Mouse (Mus musculus) CH12.LX (cell line): ENCODE measurements around the gene Gm20708. TPM values are rescaled to one million over a fixed set of nuclear protein-coding genes. Genes with fewer than 3 reads are reported as not detected.

Source experiments
- DNase-seq: peaks from one replicate; pipeline ENCODE4 v3.0.0-alpha.2; 2013; ENCODE audit errors: extremely low read depth
- H3K27ac ChIP-seq: 2 replicates; pipeline ENCODE4 v1.5.1; 2012; ENCODE audit warnings: low read depth, mild to moderate bottlenecking, control low read depth, moderate library complexity; ENCODE audit not compliant: insufficient read depth
- H3K27me3 ChIP-seq: replicated peaks from 2 replicates; pipeline ENCODE3; 2012; ENCODE audit warnings: inconsistent platforms
- H3K36me3 ChIP-seq, 2 experiments: replicated peaks in 1 of 2; 2 replicates each; pipeline versions ENCODE3 to v1.6.1; 2012; ENCODE audit warnings: inconsistent platforms in 1 of 2, low read length in 1 of 2, mild to moderate bottlenecking in 1 of 2, mixed read lengths in 1 of 2, moderate library complexity in 1 of 2; ENCODE audit not compliant: control insufficient read depth in 1 of 2, insufficient read depth in 1 of 2
- H3K4me1 ChIP-seq, 2 experiments: 2 replicates each; pipeline ENCODE4 v1.6.1; 2012; ENCODE audit warnings: inconsistent platforms in 1 of 2, moderate library complexity in 1 of 2; ENCODE audit not compliant: insufficient read depth in 2 of 2, control insufficient read depth in 1 of 2
- H3K4me2 ChIP-seq: 2 replicates; pipeline ENCODE4 v1.6.1; 2012; ENCODE audit warnings: low read depth, mild to moderate bottlenecking, control low read depth; ENCODE audit not compliant: poor library complexity, insufficient read depth, severe bottlenecking
- H3K4me3 ChIP-seq, 3 experiments: fragments of 150-350 bp in 1 of 3; sonication (generic) in 1 of 3; replicated peaks in 1 of 3; 2 replicates each; pipeline versions ENCODE3 to v1.5.1; 2011 to 2012; ENCODE audit warnings: low read depth in 2 of 3, low read length in 2 of 3, mild to moderate bottlenecking in 2 of 3, moderate library complexity in 2 of 3, control low read depth in 1 of 3, improper control_type of control experiment in 1 of 3, inconsistent platforms in 1 of 3, mixed read lengths in 1 of 3; ENCODE audit not compliant: poor library complexity in 1 of 3
- H3K79me2 ChIP-seq: replicated peaks from 2 replicates; pipeline ENCODE4 v1.6.1; 2012; ENCODE audit warnings: mild to moderate bottlenecking, moderate library complexity; ENCODE audit not compliant: control insufficient read depth, poor library complexity, insufficient read depth, severe bottlenecking; ENCODE audit errors: extremely low read depth
- H3K9ac ChIP-seq: 2 replicates; pipeline ENCODE4 v1.6.1; 2012; ENCODE audit warnings: low read depth, mild to moderate bottlenecking, control low read depth, moderate library complexity; ENCODE audit not compliant: insufficient read depth
- H3K9me3 ChIP-seq: replicated peaks from 2 replicates; pipeline ENCODE3; 2012; ENCODE audit warnings: low read length, inconsistent platforms, mixed read lengths
- BHLHE40 ChIP-seq: IDR thresholded peaks from 2 replicates; pipeline ENCODE4 v1.6.1; 2011; ENCODE audit warnings: mild to moderate bottlenecking, low read depth, low read length, improper control_type of control experiment
- CHD1 ChIP-seq: IDR thresholded peaks from 2 replicates; pipeline ENCODE4 v1.6.1; 2012; ENCODE audit warnings: low read depth, low read length, improper control_type of control experiment, inconsistent platforms
- CHD2 ChIP-seq: IDR thresholded peaks from 2 replicates; pipeline ENCODE4 v1.6.1; 2011; ENCODE audit warnings: low read length, improper control_type of control experiment
- E2F4 ChIP-seq: IDR thresholded peaks from 2 replicates; pipeline ENCODE4 v1.6.1; 2011; ENCODE audit warnings: low read depth, low read length, improper control_type of control experiment; ENCODE audit not compliant: insufficient replicate concordance
- ELF1 ChIP-seq: IDR thresholded peaks from 2 replicates; pipeline ENCODE4 v1.6.1; 2014; ENCODE audit warnings: low read depth, mild to moderate bottlenecking, inconsistent platforms, low read length, improper control_type of control experiment
- EP300 ChIP-seq: IDR thresholded peaks from 2 replicates; pipeline ENCODE4 v1.6.1; 2011; ENCODE audit warnings: low read length, improper control_type of control experiment
- ETS1 ChIP-seq: conservative IDR thresholded peaks from 2 replicates; pipeline ENCODE4 v1.6.1; 2012; ENCODE audit warnings: low read depth, mild to moderate bottlenecking, inconsistent platforms, low read length, improper control_type of control experiment, moderate library complexity
- GABPA ChIP-seq: IDR thresholded peaks from 2 replicates; pipeline ENCODE4 v1.6.1; 2012; ENCODE audit warnings: low read depth, low read length, improper control_type of control experiment, inconsistent platforms; ENCODE audit not compliant: insufficient replicate concordance
- JUN ChIP-seq: IDR thresholded peaks from 2 replicates; pipeline ENCODE4 v1.6.1; 2011; ENCODE audit warnings: low read depth, mild to moderate bottlenecking, low read length, improper control_type of control experiment, moderate library complexity; ENCODE audit not compliant: insufficient read depth
- JUND ChIP-seq: conservative IDR thresholded peaks from 2 replicates; pipeline ENCODE4 v1.6.1; 2011; ENCODE audit warnings: low read depth, low read length, improper control_type of control experiment
- MAFK ChIP-seq: IDR thresholded peaks from 2 replicates; pipeline ENCODE4 v1.6.1; 2011; ENCODE audit warnings: low read length, improper control_type of control experiment; ENCODE audit not compliant: insufficient replicate concordance
- MAX ChIP-seq: IDR thresholded peaks from 2 replicates; pipeline ENCODE4 v1.6.1; 2011; ENCODE audit warnings: low read length, improper control_type of control experiment
- MAZ ChIP-seq: IDR thresholded peaks from 2 replicates; pipeline ENCODE4 v1.6.1; 2012; ENCODE audit warnings: low read depth, mild to moderate bottlenecking, inconsistent platforms, low read length, improper control_type of control experiment, moderate library complexity
- MEF2A ChIP-seq: IDR thresholded peaks from 2 replicates; pipeline ENCODE4 v1.6.1; 2014; ENCODE audit warnings: low read depth, mild to moderate bottlenecking, inconsistent platforms, low read length, improper control_type of control experiment, borderline replicate concordance
- MXI1 ChIP-seq: IDR thresholded peaks from 2 replicates; pipeline ENCODE4 v1.6.1; 2011; ENCODE audit warnings: mild to moderate bottlenecking, low read depth, low read length, improper control_type of control experiment
- NELFE ChIP-seq: IDR thresholded peaks from 2 replicates; pipeline ENCODE4 v1.6.1; 2011; ENCODE audit warnings: low read depth, low read length, improper control_type of control experiment
- NRF1 ChIP-seq: IDR thresholded peaks from 2 replicates; pipeline ENCODE4 v1.6.1; 2014; ENCODE audit warnings: low read depth, mild to moderate bottlenecking, inconsistent platforms, low read length, improper control_type of control experiment, moderate library complexity
- PAX5 ChIP-seq: IDR thresholded peaks from 2 replicates; pipeline ENCODE4 v1.6.1; 2012; ENCODE audit warnings: low read length, inconsistent platforms, mixed read lengths
- POLR2AphosphoS2 ChIP-seq: IDR thresholded peaks from 2 replicates; pipeline ENCODE4 v1.6.1; 2011; ENCODE audit warnings: low read depth, low read length, improper control_type of control experiment
- RAD21 ChIP-seq: IDR thresholded peaks from 2 replicates; pipeline ENCODE4 v1.6.1; 2011; ENCODE audit warnings: low read depth, mild to moderate bottlenecking, low read length, improper control_type of control experiment, moderate library complexity
- SIN3A ChIP-seq: IDR thresholded peaks from 2 replicates; pipeline ENCODE4 v1.6.1; 2012; ENCODE audit warnings: low read length, improper control_type of control experiment, inconsistent platforms
- TBP ChIP-seq: conservative IDR thresholded peaks from 2 replicates; pipeline ENCODE4 v1.6.1; 2011; ENCODE audit warnings: low read depth, low read length, improper control_type of control experiment
- TCF12 ChIP-seq: IDR thresholded peaks from 2 replicates; pipeline ENCODE4 v1.6.1; 2014; ENCODE audit warnings: low read depth, mild to moderate bottlenecking, inconsistent platforms, low read length, improper control_type of control experiment
- UBTF ChIP-seq: IDR thresholded peaks from 2 replicates; pipeline ENCODE4 v1.6.1; 2012; ENCODE audit warnings: low read depth, mild to moderate bottlenecking, inconsistent platforms, low read length, improper control_type of control experiment, moderate library complexity
- USF1 ChIP-seq: IDR thresholded peaks from 2 replicates; pipeline ENCODE4 v1.6.1; 2014; ENCODE audit warnings: low read depth, mild to moderate bottlenecking, inconsistent platforms, low read length, improper control_type of control experiment
- USF2 ChIP-seq: conservative IDR thresholded peaks from 2 replicates; pipeline ENCODE4 v1.6.1; 2011; ENCODE audit warnings: low read depth, low read length, improper control_type of control experiment
- ZKSCAN1 ChIP-seq: IDR thresholded peaks from 2 replicates; pipeline ENCODE4 v1.6.1; 2012; ENCODE audit warnings: low read depth, inconsistent platforms, low read length, improper control_type of control experiment, borderline replicate concordance
- dilution Hi-C: fragments of 300-500 bp; cut with MboI; formaldehyde crosslinking; loops from 2 replicates; pipeline ENCODE4 v1.14.3; 2020; ENCODE audit warnings: low sequenced_read_pairs; ENCODE audit not compliant: extremely low pct_unique_long_range_greater_than_20kb, extremely low pct_ligation_motif_present
- in situ Hi-C: fragments of 300-500 bp; cut with MboI; formaldehyde crosslinking; loops from 3 replicates; pipeline ENCODE4 v1.14.3; 2019; ENCODE audit warnings: low sequenced_read_pairs, low pct_ligation_motif_present, low pct_unique_long_range_greater_than_20kb, mixed read lengths
- polyA plus RNA-seq: library from polyadenylated mRNA; unstranded; fragments of >175 nt; gene quantifications from 2 replicates; pipeline ENCODE4 v1.2.1, GENCODE M21; 2012; ENCODE audit warnings: low read depth; ENCODE audit not compliant: insufficient read length
- total RNA-seq, 2 experiments: library from RNA; depleted of rRNA; stranded (reverse); fragments of 300-350 nt in 1 of 2; fragments of >200 nt in 1 of 2; gene quantifications; 2 replicates each; pipeline ENCODE4 v1.2.3; 2012 to 2014

Gm20708 gene
- total and polyA plus RNA-seq, 3 experiments = 0.50 to 1.0 (median 0.80) TPM

- TF ChIP-seq E2F4 = 0 out of 2 replicates have a peak, but pooled peaks have one; percentile 61
- TF ChIP-seq, all 38 proteins: peak for 21
Measured at GRCm38 (mm10) chr11:117809407-117810311, at the start of gene Gm20708, which contains the start of gene Syngr2 (continued).

GRCm38 (mm10) chr11:117760374-117761119 is 48.9 kb upstream of the Gm20708 start:
- Histone ChIP-seq H3K27ac (no peak overlapping the region), H3K9ac (no peak overlapping the region), H3K9me3 (peaks cover 3% of the 10 kb centered on the region), H3K27me3 (no peaks in the 10 kb centered on the region), H3K4me2 (no peak overlapping the region), H3K4me1 (no peaks in the 10 kb centered on the region), H3K4me3 (no peak overlapping the region), H3K79me2 (no peaks in the 10 kb centered on the region), H3K36me3 (peaks cover 81 to 89% of the 10 kb centered on the region in 2 experiments)
- no peak for TF ChIP-seq ZKSCAN1
- TF ChIP-seq MAX = no peak
- TF ChIP-seq USF1 = no peak
- no peak for TF ChIP-seq TBP
- no peak for TF ChIP-seq PAX5
- TF ChIP-seq SIN3A = no peak
- TF ChIP-seq MAFK = no peak
- no peak for TF ChIP-seq MXI1
- TF ChIP-seq RAD21 = no peak
- TF ChIP-seq MAZ = no peak
- TF ChIP-seq ETS1 = no peak
- TF ChIP-seq JUND = no peak
- in situ Hi-C loops (no loop called here), dilution Hi-C loops (no loop called here)
- no peak for DNase-seq

GRCm38 (mm10) chr11:117761801-117762200 is 47.7 kb upstream of the Gm20708 start:
- in situ Hi-C loops = no loop called here
- H3K4me1 ChIP-seq = peaks cover 0 to 11% of the 10 kb centered on the region in 2 experiments; a peak in 2 of 4 replicates
- DNase-seq = no peak
- no peak overlapping the region for H3K9ac ChIP-seq
- peaks cover 82 to 91% of the 10 kb centered on the region in 2 experiments for H3K36me3 ChIP-seq
- H3K27ac ChIP-seq = no peak overlapping the region
- H3K4me2 ChIP-seq = no peak overlapping the region
- no peaks in the 10 kb centered on the region for H3K27me3 ChIP-seq
- H3K9me3 ChIP-seq = no peaks in the 10 kb centered on the region
- dilution Hi-C loops = no loop called here
- no peak overlapping the region for H3K4me3 ChIP-seq
- H3K79me2 ChIP-seq = no peaks in the 10 kb centered on the region
- TF ChIP-seq CHD1 (no peak), RAD21 (no peak), GABPA (no peak), USF2 (no peak), JUN (no peak), MEF2A (no peak), NRF1 (no peak), ZKSCAN1 (no peak), EP300 (no peak), BHLHE40 (no peak), ELF1 (no peak), POLR2AphosphoS2 (no peak), UBTF (no peak), TCF12 (no peak), CHD2 (no peak), MAZ (no peak), NELFE (no peak)
